Mouse (Mus musculus): Measurements from ENCODE around the gene Ncf4.

GRCm38 (mm10) chr15:78195096-78195880 is 49.3 kb upstream of the Ncf4 start:
- TF ChIP-seq HCFC1 (IDR thresholded peaks at IDR 0.05; ENCODE audit: borderline replicate concordance, insufficient read depth, low read length) (no peak), MAFK (IDR thresholded peaks at IDR 0.05; ENCODE audit: insufficient read depth, low read depth, low read length) (no peak), ZC3H11A (IDR thresholded peaks at IDR 0.05; ENCODE audit: borderline replicate concordance, low read depth, low read length) (no peak)
